Mouse (Mus musculus): ENCODE results near the gene Pgap2. TPM values are rescaled to one million over a fixed set of nuclear protein-coding genes. Genes with fewer than 3 reads are reported as not detected.
A peak's percentile ranks its signal among the peaks of the same experiment; 100 is the strongest.

The Pgap2 gene
- polyA plus RNA-seq, 1 experiment: not detected

- H3K4me1 ChIP-seq (ENCODE audit: control insufficient read depth, insufficient read depth, low read length): peaks cover 13% of the 10 kb centered on the region; the same call in 1 of the 2 replicates
- WGBS: 79% methylated on average over 6 of the region's 6 CpGs
- TF ChIP-seq CTCF (IDR thresholded peaks at IDR 0.05; ENCODE audit: insufficient read depth, low read depth, low read length) (no peak), POLR2A (IDR thresholded peaks at IDR 0.05; ENCODE audit: insufficient read depth, low read depth, low read length) (no peak)
- H3K4me3 ChIP-seq (ENCODE audit: insufficient read depth, low read depth, low read length): no peak overlapping the region
- H3K27ac ChIP-seq (ENCODE audit: insufficient read depth, low read depth, low read length): no peak overlapping the region
Observed at GRCm38 (mm10) chr7:102246265-102246664, 36.3 kb downstream of the Pgap2 start.

- Histone ChIP-seq H3K27ac (ENCODE audit: insufficient read depth, low read depth, low read length) (no peak overlapping the region), H3K4me3 (ENCODE audit: insufficient read depth, low read depth, low read length) (no peak overlapping the region)
Observed at GRCm38 (mm10) chr7:102246956-102247797, 37.2 kb downstream of the Pgap2 start.

GRCm38 (mm10) chr7:102248691-102249404 lies 38.8 kb downstream of the Pgap2 start:
- H3K4me1 ChIP-seq (ENCODE audit: control insufficient read depth, insufficient read depth, low read length): peaks cover 12% of the 10 kb centered on the region; the same call in 1 of the 2 replicates
- no peak overlapping the region; the same call in 1 of the 2 replicates for H3K27ac ChIP-seq (ENCODE audit: insufficient read depth, low read depth, low read length)
- WGBS: 48% methylated on average over 16 of the region's 16 CpGs
- TF ChIP-seq CTCF (IDR thresholded peaks at IDR 0.05; ENCODE audit: insufficient read depth, low read depth, low read length) (no peak), POLR2A (IDR thresholded peaks at IDR 0.05; ENCODE audit: insufficient read depth, low read depth, low read length) (no peak)
- H3K4me3 ChIP-seq (ENCODE audit: insufficient read depth, low read depth, low read length): peak overlapping the region; percentile 14

More at GRCm38 (mm10) chr7:102246956-102247797, 37.2 kb downstream of the Pgap2 start:
- 68% methylated on average over 12 of the region's 12 CpGs for WGBS
- TF ChIP-seq POLR2A (IDR thresholded peaks at IDR 0.05; ENCODE audit: insufficient read depth, low read depth, low read length) (no peak), CTCF (IDR thresholded peaks at IDR 0.05; ENCODE audit: insufficient read depth, low read depth, low read length) (no peak)
- peaks cover 13% of the 10 kb centered on the region; the same call in 1 of the 2 replicates for H3K4me1 ChIP-seq (ENCODE audit: control insufficient read depth, insufficient read depth, low read length)

GRCm38 (mm10) chr7:102249531-102249895 lies 39.5 kb downstream of the Pgap2 start:
- Histone ChIP-seq H3K27ac (ENCODE audit: insufficient read depth, low read depth, low read length) (peak overlapping the region; percentile 2; the same call in 1 of the 2 replicates), H3K4me3 (ENCODE audit: insufficient read depth, low read depth, low read length) (peak overlapping the region; percentile 70), H3K4me1 (ENCODE audit: control insufficient read depth, insufficient read depth, low read length) (peaks cover 10% of the 10 kb centered on the region; the same call in 1 of the 2 replicates)
- 3% methylated on average over 23 of the region's 23 CpGs for WGBS
- TF ChIP-seq CTCF (IDR thresholded peaks at IDR 0.05; ENCODE audit: insufficient read depth, low read depth, low read length) (no peak), POLR2A (IDR thresholded peaks at IDR 0.05; ENCODE audit: insufficient read depth, low read depth, low read length) (no peak)

GRCm38 (mm10) chr7:102249896-102250630 lies 40.1 kb downstream of the Pgap2 start:
- peak overlapping the region; percentile 87 for H3K27ac ChIP-seq (ENCODE audit: insufficient read depth, low read depth, low read length)
- H3K4me3 ChIP-seq (ENCODE audit: insufficient read depth, low read depth, low read length): peak overlapping the region; percentile 70
- under 1% methylated on average over 48 of the region's 49 CpGs for WGBS
- peaks cover 10% of the 10 kb centered on the region; the same call in 1 of the 2 replicates for H3K4me1 ChIP-seq (ENCODE audit: control insufficient read depth, insufficient read depth, low read length)
- TF ChIP-seq POLR2A (IDR thresholded peaks at IDR 0.05; ENCODE audit: insufficient read depth, low read depth, low read length) (0 out of 2 replicates have a peak, but pooled peaks have one; percentile 17), CTCF (IDR thresholded peaks at IDR 0.05; ENCODE audit: insufficient read depth, low read depth, low read length) (no peak)

GRCm38 (mm10) chr7:102250631-102251214 lies 40.7 kb downstream of the Pgap2 start:
- peak overlapping the region; percentile 70 for H3K4me3 ChIP-seq (ENCODE audit: insufficient read depth, low read depth, low read length)
- H3K4me1 ChIP-seq (ENCODE audit: control insufficient read depth, insufficient read depth, low read length): peaks cover 9% of the 10 kb centered on the region; the same call in 1 of the 2 replicates
- peak overlapping the region; percentile 87; the same call in 1 of the 2 replicates for H3K27ac ChIP-seq (ENCODE audit: insufficient read depth, low read depth, low read length)
- WGBS: under 1% methylated on average over 33 of the region's 33 CpGs
- TF ChIP-seq CTCF (IDR thresholded peaks at IDR 0.05; ENCODE audit: insufficient read depth, low read depth, low read length): peak; percentile 77
- no peak; the same call in 1 of the 2 replicates for TF ChIP-seq POLR2A (IDR thresholded peaks at IDR 0.05; ENCODE audit: insufficient read depth, low read depth, low read length)

GRCm38 (mm10) chr7:102253631-102254030 lies 43.6 kb downstream of the Pgap2 start:
- Histone ChIP-seq H3K27ac (ENCODE audit: insufficient read depth, low read depth, low read length) (no peak overlapping the region), H3K4me1 (ENCODE audit: control insufficient read depth, insufficient read depth, low read length) (peaks cover 7% of the 10 kb centered on the region; the same call in 1 of the 2 replicates), H3K4me3 (ENCODE audit: insufficient read depth, low read depth, low read length) (no peak overlapping the region)
- no peak for TF ChIP-seq POLR2A (IDR thresholded peaks at IDR 0.05; ENCODE audit: insufficient read depth, low read depth, low read length)
- TF ChIP-seq CTCF (IDR thresholded peaks at IDR 0.05; ENCODE audit: insufficient read depth, low read depth, low read length): no peak
- WGBS: 94% methylated on average over 1 of the region's 1 CpGs

GRCm38 (mm10) chr7:102255954-102256353 lies 45.9 kb downstream of the Pgap2 start, which contains the start of gene Rhog:
TSS of gene Rhog (minus strand) at chr7:102256054.
- H3K4me1 ChIP-seq (ENCODE audit: control insufficient read depth, insufficient read depth, low read length): no peaks in the 10 kb centered on the region
- 90% methylated on average over 3 of the region's 3 CpGs for WGBS
- no peak for TF ChIP-seq CTCF (IDR thresholded peaks at IDR 0.05; ENCODE audit: insufficient read depth, low read depth, low read length)
- no peak for TF ChIP-seq POLR2A (IDR thresholded peaks at IDR 0.05; ENCODE audit: insufficient read depth, low read depth, low read length)
- H3K27ac ChIP-seq (ENCODE audit: insufficient read depth, low read depth, low read length): no peak within 1 kb of the TSS
- H3K4me3 ChIP-seq (ENCODE audit: insufficient read depth, low read depth, low read length): no peak within 1 kb of the TSS
